Mouse (Mus musculus): ENCODE results near the gene Vwa8. TPM values are rescaled to one million over a fixed set of nuclear protein-coding genes. Genes with fewer than 3 reads are reported as not detected.

Gene Vwa8
- polyA plus RNA-seq, 1 experiment from 2014 or later: 9.2 TPM

- H3K27me3 ChIP-seq (ENCODE audit: control insufficient read depth, insufficient read depth, low read length): no peaks in the 10 kb centered on the region
- 82% methylated on average over 2 of the region's 2 CpGs for WGBS
- DNase-seq (ENCODE audit: low spot score): no peak
- no peak overlapping the region for H3K4me3 ChIP-seq (replicated peaks; ENCODE audit: low read length)
- no peaks in the 10 kb centered on the region for H3K36me3 ChIP-seq (replicated peaks; ENCODE audit: control insufficient read depth, insufficient read depth)
- no peaks in the 10 kb centered on the region for H3K9me3 ChIP-seq (ENCODE audit: control insufficient read depth, low read length)
- ATAC-seq (ENCODE audit: low FRiP score): no peak
- no peak overlapping the region for H3K27ac ChIP-seq
- H3K9ac ChIP-seq: no peak overlapping the region
- H3K4me2 ChIP-seq (replicated peaks): no peak overlapping the region
- H3K4me1 ChIP-seq (replicated peaks; ENCODE audit: control insufficient read depth, insufficient read depth, low read length): no peaks in the 10 kb centered on the region
Observed at GRCm38 (mm10) chr14:79216366-79216765, 367.5 kb downstream of the Vwa8 start.

GRCm38 (mm10) chr14:79223431-79224036 lies 374.7 kb downstream of the Vwa8 start:
- DNase-seq (ENCODE audit: low spot score) (no peak), ATAC-seq (ENCODE audit: low FRiP score) (no peak)
- H3K9ac ChIP-seq: no peak overlapping the region
- H3K27ac ChIP-seq: no peak overlapping the region
- H3K9me3 ChIP-seq (ENCODE audit: control insufficient read depth, low read length): no peaks in the 10 kb centered on the region
- no peaks in the 10 kb centered on the region for H3K27me3 ChIP-seq (ENCODE audit: control insufficient read depth, insufficient read depth, low read length)
- H3K4me1 ChIP-seq (replicated peaks; ENCODE audit: control insufficient read depth, insufficient read depth, low read length): no peaks in the 10 kb centered on the region
- no peak overlapping the region for H3K4me3 ChIP-seq (replicated peaks; ENCODE audit: low read length)
- H3K4me2 ChIP-seq (replicated peaks): no peak overlapping the region
- WGBS: 80% methylated on average over 12 of the region's 12 CpGs
- no peaks in the 10 kb centered on the region for H3K36me3 ChIP-seq (replicated peaks; ENCODE audit: control insufficient read depth, insufficient read depth)

GRCm38 (mm10) chr14:79225458-79225857 lies 376.6 kb downstream of the Vwa8 start:
- no peak for ATAC-seq (ENCODE audit: low FRiP score)
- no peaks in the 10 kb centered on the region for H3K9me3 ChIP-seq (ENCODE audit: control insufficient read depth, low read length)
- no peak overlapping the region for H3K4me2 ChIP-seq (replicated peaks)
- no peaks in the 10 kb centered on the region for H3K36me3 ChIP-seq (replicated peaks; ENCODE audit: control insufficient read depth, insufficient read depth)
- DNase-seq (ENCODE audit: low spot score): no peak
- WGBS: 75% methylated on average over 8 of the region's 8 CpGs
- H3K4me3 ChIP-seq (replicated peaks; ENCODE audit: low read length): no peak overlapping the region
- H3K9ac ChIP-seq: no peak overlapping the region
- H3K27ac ChIP-seq: no peak overlapping the region
- H3K4me1 ChIP-seq (replicated peaks; ENCODE audit: control insufficient read depth, insufficient read depth, low read length): no peaks in the 10 kb centered on the region
- H3K27me3 ChIP-seq (ENCODE audit: control insufficient read depth, insufficient read depth, low read length): no peaks in the 10 kb centered on the region

DNA sequence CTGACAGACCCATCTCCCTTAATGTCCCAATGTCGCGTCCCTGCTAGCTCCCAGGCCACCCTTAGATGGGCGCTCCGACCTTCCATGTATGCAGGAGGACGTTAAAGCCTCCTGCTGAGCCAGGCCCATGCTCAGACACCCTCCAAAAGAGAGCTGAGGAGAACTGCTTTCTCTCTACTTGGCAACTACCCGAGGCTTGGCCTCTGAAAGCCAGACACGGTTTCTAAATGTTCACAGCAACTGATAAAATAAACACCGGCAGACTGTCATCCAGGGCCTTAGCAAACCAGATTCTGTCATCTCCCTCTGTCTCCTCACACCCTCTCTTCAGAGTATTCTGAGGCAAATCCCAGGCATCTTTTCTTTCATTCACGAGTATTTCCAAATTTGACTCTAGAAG lies 377.2 kb downstream of the Vwa8 start:
- Histone ChIP-seq H3K4me1 (replicated peaks; ENCODE audit: control insufficient read depth, insufficient read depth, low read length) (no peaks in the 10 kb centered on the region), H3K36me3 (replicated peaks; ENCODE audit: control insufficient read depth, insufficient read depth) (no peaks in the 10 kb centered on the region), H3K9ac (no peak overlapping the region), H3K27me3 (ENCODE audit: control insufficient read depth, insufficient read depth, low read length) (no peaks in the 10 kb centered on the region), H3K27ac (no peak overlapping the region), H3K4me2 (replicated peaks) (no peak overlapping the region), H3K4me3 (replicated peaks; ENCODE audit: low read length) (no peak overlapping the region), H3K9me3 (ENCODE audit: control insufficient read depth, low read length) (no peaks in the 10 kb centered on the region)
- no peak for DNase-seq (ENCODE audit: low spot score)
- no peak for ATAC-seq (ENCODE audit: low FRiP score)
- WGBS: 83% methylated on average over 9 of the region's 9 CpGs

DNA sequence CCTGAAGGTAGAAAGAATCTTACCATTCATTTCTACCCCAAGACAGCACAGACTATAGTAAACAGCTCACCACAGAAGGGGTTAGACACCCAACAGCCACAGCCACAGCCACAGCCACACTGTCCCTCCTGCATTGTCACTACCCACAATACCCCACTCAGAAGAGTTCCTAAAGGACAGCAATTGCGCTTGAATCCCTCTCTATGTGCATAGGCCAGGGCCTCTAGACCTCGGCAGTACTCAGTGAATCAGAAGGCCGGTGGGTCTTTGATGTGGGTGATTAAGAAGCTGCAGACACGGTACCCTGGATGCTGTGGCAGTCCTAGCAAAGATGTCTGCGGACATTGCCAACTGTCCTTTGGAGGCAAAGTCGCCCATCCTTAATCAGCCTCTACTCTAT lies 377.9 kb downstream of the Vwa8 start:
- Histone ChIP-seq H3K9me3 (ENCODE audit: control insufficient read depth, low read length) (no peaks in the 10 kb centered on the region), H3K27me3 (ENCODE audit: control insufficient read depth, insufficient read depth, low read length) (no peaks in the 10 kb centered on the region), H3K9ac (no peak overlapping the region), H3K27ac (no peak overlapping the region), H3K36me3 (replicated peaks; ENCODE audit: control insufficient read depth, insufficient read depth) (no peaks in the 10 kb centered on the region), H3K4me1 (replicated peaks; ENCODE audit: control insufficient read depth, insufficient read depth, low read length) (no peaks in the 10 kb centered on the region), H3K4me3 (replicated peaks; ENCODE audit: low read length) (no peak overlapping the region), H3K4me2 (replicated peaks) (no peak overlapping the region)
- DNase-seq (ENCODE audit: low spot score): no peak
- ATAC-seq (ENCODE audit: low FRiP score): no peak
- WGBS: 88% methylated on average over 6 of the region's 6 CpGs

DNA sequence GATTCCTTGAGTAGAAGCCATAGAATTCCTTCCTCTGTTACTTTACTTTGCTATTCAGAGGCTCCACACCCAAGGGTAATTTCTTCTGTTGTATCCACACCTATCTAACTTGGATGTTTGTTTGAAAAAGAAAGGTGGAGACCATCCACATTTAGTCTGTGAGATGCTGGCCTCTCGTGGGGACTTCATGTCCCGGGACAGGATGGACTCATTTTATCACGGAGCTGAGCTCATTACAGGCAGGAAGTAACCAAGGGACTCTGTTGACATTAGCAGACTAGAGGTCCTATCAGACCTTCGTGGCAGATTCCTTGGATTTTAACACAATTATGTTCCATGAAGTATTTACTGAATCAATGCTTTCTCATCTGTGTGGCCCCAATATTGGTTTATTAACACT lies 379.1 kb downstream of the Vwa8 start:
- Histone ChIP-seq H3K4me2 (replicated peaks) (no peak overlapping the region), H3K9me3 (ENCODE audit: control insufficient read depth, low read length) (no peaks in the 10 kb centered on the region), H3K4me1 (replicated peaks; ENCODE audit: control insufficient read depth, insufficient read depth, low read length) (no peaks in the 10 kb centered on the region), H3K9ac (no peak overlapping the region), H3K36me3 (replicated peaks; ENCODE audit: control insufficient read depth, insufficient read depth) (no peaks in the 10 kb centered on the region), H3K4me3 (replicated peaks; ENCODE audit: low read length) (no peak overlapping the region), H3K27me3 (ENCODE audit: control insufficient read depth, insufficient read depth, low read length) (no peaks in the 10 kb centered on the region), H3K27ac (no peak overlapping the region)
- DNase-seq (ENCODE audit: low spot score) (no peak), ATAC-seq (ENCODE audit: low FRiP score) (no peak)
- WGBS: 88% methylated on average over 4 of the region's 4 CpGs

GRCm38 (mm10) chr14:79231677-79232076 lies 382.8 kb downstream of the Vwa8 start:
- Histone ChIP-seq H3K36me3 (replicated peaks; ENCODE audit: control insufficient read depth, insufficient read depth) (no peaks in the 10 kb centered on the region), H3K27me3 (ENCODE audit: control insufficient read depth, insufficient read depth, low read length) (no peaks in the 10 kb centered on the region), H3K4me3 (replicated peaks; ENCODE audit: low read length) (no peak overlapping the region), H3K9ac (no peak overlapping the region), H3K9me3 (ENCODE audit: control insufficient read depth, low read length) (no peaks in the 10 kb centered on the region), H3K4me2 (replicated peaks) (no peak overlapping the region), H3K27ac (no peak overlapping the region), H3K4me1 (replicated peaks; ENCODE audit: control insufficient read depth, insufficient read depth, low read length) (no peaks in the 10 kb centered on the region)
- DNase-seq (ENCODE audit: low spot score) (no peak), ATAC-seq (ENCODE audit: low FRiP score) (no peak)
- 93% methylated on average over 4 of the region's 4 CpGs for WGBS

- H3K27me3 ChIP-seq (ENCODE audit: control insufficient read depth, insufficient read depth, low read length): no peaks in the 10 kb centered on the region
- H3K4me1 ChIP-seq (replicated peaks; ENCODE audit: control insufficient read depth, insufficient read depth, low read length): no peaks in the 10 kb centered on the region
- no peaks in the 10 kb centered on the region for H3K36me3 ChIP-seq (replicated peaks; ENCODE audit: control insufficient read depth, insufficient read depth)
- no peak overlapping the region for H3K27ac ChIP-seq
- WGBS: 89% methylated on average over 5 of the region's 5 CpGs
- no peak overlapping the region for H3K4me3 ChIP-seq (replicated peaks; ENCODE audit: low read length)
- DNase-seq (ENCODE audit: low spot score) (no peak), ATAC-seq (ENCODE audit: low FRiP score) (no peak)
- no peak overlapping the region for H3K4me2 ChIP-seq (replicated peaks)
- no peak overlapping the region for H3K9ac ChIP-seq
- no peaks in the 10 kb centered on the region for H3K9me3 ChIP-seq (ENCODE audit: control insufficient read depth, low read length)
Observed at GRCm38 (mm10) chr14:79233697-79234096, 384.8 kb downstream of the Vwa8 start.

DNA sequence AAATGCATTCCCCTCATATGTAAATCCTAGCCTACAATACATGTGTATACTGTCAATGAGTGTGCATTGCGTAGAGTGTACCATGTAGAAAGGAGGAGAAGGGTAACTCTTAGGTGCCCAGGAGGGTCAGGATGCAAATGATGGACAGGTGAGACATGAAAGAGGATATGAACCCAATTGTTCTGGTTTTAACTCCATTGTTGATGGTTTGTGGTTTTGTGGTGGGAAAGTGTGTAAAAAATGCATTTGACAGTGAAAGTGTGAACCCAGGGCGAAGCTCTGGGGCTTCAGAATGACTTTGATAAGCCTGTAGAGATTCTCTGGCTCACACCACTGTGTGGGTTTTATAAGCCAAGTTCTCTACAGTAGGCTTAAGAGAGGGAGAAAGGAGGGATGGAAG lies 385.7 kb downstream of the Vwa8 start:
- Histone ChIP-seq H3K9ac (no peak overlapping the region), H3K4me3 (replicated peaks; ENCODE audit: low read length) (no peak overlapping the region), H3K9me3 (ENCODE audit: control insufficient read depth, low read length) (no peaks in the 10 kb centered on the region), H3K36me3 (replicated peaks; ENCODE audit: control insufficient read depth, insufficient read depth) (no peaks in the 10 kb centered on the region), H3K4me2 (replicated peaks) (no peak overlapping the region), H3K27ac (no peak overlapping the region), H3K4me1 (replicated peaks; ENCODE audit: control insufficient read depth, insufficient read depth, low read length) (no peaks in the 10 kb centered on the region), H3K27me3 (ENCODE audit: control insufficient read depth, insufficient read depth, low read length) (no peaks in the 10 kb centered on the region)
- ATAC-seq (ENCODE audit: low FRiP score) (no peak), DNase-seq (ENCODE audit: low spot score) (no peak)
- 93% methylated on average over 2 of the region's 2 CpGs for WGBS

DNA sequence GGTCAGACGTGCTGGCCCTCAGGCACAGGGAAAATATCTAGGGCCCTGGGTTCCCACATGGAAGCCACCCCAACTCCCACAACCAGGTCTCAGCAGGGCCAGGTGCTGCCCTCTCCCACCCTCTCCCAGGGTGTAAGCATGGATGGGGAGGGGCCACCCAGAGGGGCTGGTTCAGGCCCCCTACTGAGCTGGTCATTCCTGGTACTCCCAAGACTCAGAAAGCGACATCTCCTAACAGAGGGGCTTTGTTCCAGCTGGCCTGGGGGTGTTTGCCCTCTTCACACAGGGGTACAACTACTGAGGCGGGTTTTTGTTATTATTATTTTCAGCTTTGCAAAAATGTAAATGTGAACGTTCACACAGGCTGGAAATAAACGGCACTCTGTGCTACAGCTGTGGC lies 386.3 kb downstream of the Vwa8 start:
- ATAC-seq (ENCODE audit: low FRiP score): no peak
- Histone ChIP-seq H3K9me3 (ENCODE audit: control insufficient read depth, low read length) (0 out of 2 replicates have a peak, but pooled peaks cover under 1% of the 10 kb centered on the region), H3K36me3 (replicated peaks; ENCODE audit: control insufficient read depth, insufficient read depth) (no peaks in the 10 kb centered on the region), H3K9ac (no peak overlapping the region), H3K4me2 (replicated peaks) (no peak overlapping the region), H3K27ac (no peak overlapping the region), H3K27me3 (ENCODE audit: control insufficient read depth, insufficient read depth, low read length) (no peaks in the 10 kb centered on the region), H3K4me1 (replicated peaks; ENCODE audit: control insufficient read depth, insufficient read depth, low read length) (no peaks in the 10 kb centered on the region), H3K4me3 (replicated peaks; ENCODE audit: low read length) (no peak overlapping the region)
- 57% methylated on average over 5 of the region's 5 CpGs for WGBS
- DNase-seq (ENCODE audit: low spot score): no peak
